Mouse (Mus musculus): ENCODE results near the gene Zfp322a. TPM values are rescaled to one million over a fixed set of nuclear protein-coding genes. Genes with fewer than 3 reads are reported as not detected.
A peak's percentile ranks its signal among the peaks of the same experiment; 100 is the strongest.

Gene Zfp322a
- polyA plus RNA-seq, 1 experiment: 47.3 TPM

GRCm38 (mm10) chr13:23395301-23396245, 26.6 kb upstream of the Zfp322a start:
- Histone ChIP-seq H3K9ac (ENCODE audit: low read depth, poor library complexity, severe bottlenecking) (peak overlapping the region; percentile 63), H3K9me3 (replicated peaks; ENCODE audit: control insufficient read depth, insufficient read depth, low read length, poor library complexity, severe bottlenecking) (no peaks in the 10 kb centered on the region), H3K4me3 (ENCODE audit: low read depth, low read length) (peak overlapping the region; percentile 81), H3K27me3 (ENCODE audit: control insufficient read depth, insufficient read depth, low read length, poor library complexity, severe bottlenecking) (peaks cover 12% of the 10 kb centered on the region), H3K36me3 (ENCODE audit: control insufficient read depth, insufficient read depth, low read length, poor library complexity, severe bottlenecking) (no peaks in the 10 kb centered on the region), H3K27ac (ENCODE audit: insufficient read depth, low read length) (no peak overlapping the region), H3K4me1 (ENCODE audit: control insufficient read depth, insufficient read depth, low read length) (no peaks in the 10 kb centered on the region)
- TF ChIP-seq CTCF (IDR thresholded peaks at IDR 0.05; ENCODE audit: low read depth, low read length): no peak
- no peak for TF ChIP-seq EP300 (IDR thresholded peaks at IDR 0.05; ENCODE audit: insufficient read depth, low read depth, low read length)
- no peak for TF ChIP-seq POLR2A (IDR thresholded peaks at IDR 0.05; ENCODE audit: insufficient read depth, low read length)

- Histone ChIP-seq H3K9me3 (replicated peaks; ENCODE audit: control insufficient read depth, insufficient read depth, low read length, poor library complexity, severe bottlenecking) (no peaks in the 10 kb centered on the region), H3K4me3 (ENCODE audit: low read depth, low read length) (no peak overlapping the region), H3K36me3 (ENCODE audit: control insufficient read depth, insufficient read depth, low read length, poor library complexity, severe bottlenecking) (no peaks in the 10 kb centered on the region), H3K27me3 (ENCODE audit: control insufficient read depth, insufficient read depth, low read length, poor library complexity, severe bottlenecking) (no peaks in the 10 kb centered on the region), H3K4me1 (ENCODE audit: control insufficient read depth, insufficient read depth, low read length) (no peaks in the 10 kb centered on the region), H3K9ac (ENCODE audit: low read depth, poor library complexity, severe bottlenecking) (no peak overlapping the region), H3K27ac (ENCODE audit: insufficient read depth, low read length) (no peak overlapping the region)
- TF ChIP-seq POLR2A (IDR thresholded peaks at IDR 0.05; ENCODE audit: insufficient read depth, low read length): no peak
- no peak for TF ChIP-seq CTCF (IDR thresholded peaks at IDR 0.05; ENCODE audit: low read depth, low read length)
- TF ChIP-seq EP300 (IDR thresholded peaks at IDR 0.05; ENCODE audit: insufficient read depth, low read depth, low read length): no peak
Measured at GRCm38 (mm10) chr13:23387548-23387947, 18.5 kb upstream of the Zfp322a start.

- Histone ChIP-seq H3K27ac (ENCODE audit: insufficient read depth, low read length) (no peak overlapping the region), H3K36me3 (ENCODE audit: control insufficient read depth, insufficient read depth, low read length, poor library complexity, severe bottlenecking) (no peaks in the 10 kb centered on the region), H3K9ac (ENCODE audit: low read depth, poor library complexity, severe bottlenecking) (no peak overlapping the region), H3K4me1 (ENCODE audit: control insufficient read depth, insufficient read depth, low read length) (no peaks in the 10 kb centered on the region), H3K4me3 (ENCODE audit: low read depth, low read length) (no peak overlapping the region), H3K9me3 (replicated peaks; ENCODE audit: control insufficient read depth, insufficient read depth, low read length, poor library complexity, severe bottlenecking) (no peaks in the 10 kb centered on the region), H3K27me3 (ENCODE audit: control insufficient read depth, insufficient read depth, low read length, poor library complexity, severe bottlenecking) (no peaks in the 10 kb centered on the region)
- TF ChIP-seq EP300 (IDR thresholded peaks at IDR 0.05; ENCODE audit: insufficient read depth, low read depth, low read length): no peak
- no peak for TF ChIP-seq POLR2A (IDR thresholded peaks at IDR 0.05; ENCODE audit: insufficient read depth, low read length)
- TF ChIP-seq CTCF (IDR thresholded peaks at IDR 0.05; ENCODE audit: low read depth, low read length): no peak
Measured at GRCm38 (mm10) chr13:23383127-23383526, 14.1 kb upstream of the Zfp322a start.

GRCm38 (mm10) chr13:23372433-23372832, 3.4 kb upstream of the Zfp322a start:
- TF ChIP-seq CTCF (IDR thresholded peaks at IDR 0.05; ENCODE audit: low read depth, low read length) (no peak), POLR2A (IDR thresholded peaks at IDR 0.05; ENCODE audit: insufficient read depth, low read length) (no peak), EP300 (IDR thresholded peaks at IDR 0.05; ENCODE audit: insufficient read depth, low read depth, low read length) (no peak)
- no peaks in the 10 kb centered on the region for H3K36me3 ChIP-seq (ENCODE audit: control insufficient read depth, insufficient read depth, low read length, poor library complexity, severe bottlenecking)
- H3K9me3 ChIP-seq (replicated peaks; ENCODE audit: control insufficient read depth, insufficient read depth, low read length, poor library complexity, severe bottlenecking): no peaks in the 10 kb centered on the region
- no peak overlapping the region for H3K27ac ChIP-seq (ENCODE audit: insufficient read depth, low read length)
- no peak overlapping the region for H3K4me3 ChIP-seq (ENCODE audit: low read depth, low read length)
- H3K4me1 ChIP-seq (ENCODE audit: control insufficient read depth, insufficient read depth, low read length): no peaks in the 10 kb centered on the region
- H3K27me3 ChIP-seq (ENCODE audit: control insufficient read depth, insufficient read depth, low read length, poor library complexity, severe bottlenecking): no peaks in the 10 kb centered on the region
- no peak overlapping the region for H3K9ac ChIP-seq (ENCODE audit: low read depth, poor library complexity, severe bottlenecking)

GRCm38 (mm10) chr13:23370075-23370474, 1.1 kb upstream of the Zfp322a start:
- Histone ChIP-seq H3K9me3 (replicated peaks; ENCODE audit: control insufficient read depth, insufficient read depth, low read length, poor library complexity, severe bottlenecking) (no peaks in the 10 kb centered on the region), H3K4me3 (ENCODE audit: low read depth, low read length) (no peak overlapping the region), H3K9ac (ENCODE audit: low read depth, poor library complexity, severe bottlenecking) (no peak overlapping the region), H3K27me3 (ENCODE audit: control insufficient read depth, insufficient read depth, low read length, poor library complexity, severe bottlenecking) (no peaks in the 10 kb centered on the region), H3K36me3 (ENCODE audit: control insufficient read depth, insufficient read depth, low read length, poor library complexity, severe bottlenecking) (peaks cover 2% of the 10 kb centered on the region; the same call in 1 of the 2 replicates), H3K27ac (ENCODE audit: insufficient read depth, low read length) (no peak overlapping the region), H3K4me1 (ENCODE audit: control insufficient read depth, insufficient read depth, low read length) (no peaks in the 10 kb centered on the region)
- TF ChIP-seq EP300 (IDR thresholded peaks at IDR 0.05; ENCODE audit: insufficient read depth, low read depth, low read length) (no peak), CTCF (IDR thresholded peaks at IDR 0.05; ENCODE audit: low read depth, low read length) (no peak), POLR2A (IDR thresholded peaks at IDR 0.05; ENCODE audit: insufficient read depth, low read length) (no peak)

- Histone ChIP-seq H3K4me3 (ENCODE audit: low read depth, low read length) (peak overlapping the region; percentile 62), H3K27ac (ENCODE audit: insufficient read depth, low read length) (no peak overlapping the region), H3K4me1 (ENCODE audit: control insufficient read depth, insufficient read depth, low read length) (no peaks in the 10 kb centered on the region), H3K9ac (ENCODE audit: low read depth, poor library complexity, severe bottlenecking) (peak overlapping the region; percentile 64), H3K9me3 (replicated peaks; ENCODE audit: control insufficient read depth, insufficient read depth, low read length, poor library complexity, severe bottlenecking) (no peaks in the 10 kb centered on the region), H3K36me3 (ENCODE audit: control insufficient read depth, insufficient read depth, low read length, poor library complexity, severe bottlenecking) (peaks cover 4% of the 10 kb centered on the region; the same call in 1 of the 2 replicates), H3K27me3 (ENCODE audit: control insufficient read depth, insufficient read depth, low read length, poor library complexity, severe bottlenecking) (no peaks in the 10 kb centered on the region)
- no peak for TF ChIP-seq POLR2A (IDR thresholded peaks at IDR 0.05; ENCODE audit: insufficient read depth, low read length)
- no peak for TF ChIP-seq EP300 (IDR thresholded peaks at IDR 0.05; ENCODE audit: insufficient read depth, low read depth, low read length)
- TF ChIP-seq CTCF (IDR thresholded peaks at IDR 0.05; ENCODE audit: low read depth, low read length): no peak
Measured at GRCm38 (mm10) chr13:23369421-23369765, 385 bp upstream of the Zfp322a start.

Data from ES-Bruce4 (cell line).